Mouse (Mus musculus) midbrain, postnatal 0 days (tissue): ENCODE results near the gene Gm20696. TPM values are rescaled to one million over a fixed set of nuclear protein-coding genes. Genes with fewer than 3 reads are reported as not detected.

Source experiments
- ATAC-seq: fragments of 200-750 bp; cut with Nextera tagmentation; 2 replicates; pipeline ENCODE4 v1.8.0; 2017; ENCODE audit warnings: moderate number of reproducible peaks, mild to moderate bottlenecking, moderate TSS enrichment, moderate library complexity; ENCODE audit not compliant: low FRiP score
- DNase-seq: peaks from one replicate; pipeline ENCODE4 v3.0.0-alpha.2; 2015; ENCODE audit warnings: low spot score
- H3K27ac ChIP-seq: fragments of 300-500 bp; sonication (generic); 2 replicates; pipeline ENCODE4 v1.5.1; 2014; ENCODE audit warnings: low read depth, mild to moderate bottlenecking, low read length, mixed read lengths
- H3K27me3 ChIP-seq: fragments of 300-500 bp; sonication (generic); 2 replicates; pipeline ENCODE4 v1.6.1; 2014; ENCODE audit warnings: low read length, control low read depth, mixed read lengths; ENCODE audit not compliant: insufficient read depth
- H3K36me3 ChIP-seq: fragments of 300-500 bp; sonication (generic); 2 replicates; pipeline ENCODE4 v1.6.1; 2014; ENCODE audit warnings: low read length, control low read depth, mixed read lengths; ENCODE audit not compliant: insufficient read depth
- H3K4me1 ChIP-seq: fragments of 300-500 bp; sonication (generic); 2 replicates; pipeline ENCODE4 v1.6.1; 2014; ENCODE audit warnings: mild to moderate bottlenecking, control low read depth, antibody characterized with exemption, low read length, mixed read lengths; ENCODE audit not compliant: insufficient read depth
- H3K4me2 ChIP-seq: fragments of 300-500 bp; sonication (generic); 2 replicates; pipeline ENCODE4 v1.6.1; 2014; ENCODE audit warnings: low read depth, mild to moderate bottlenecking, low read length, mixed read lengths; ENCODE audit not compliant: poor library complexity, severe bottlenecking
- H3K4me3 ChIP-seq: fragments of 300-500 bp; sonication (generic); 2 replicates; pipeline ENCODE4 v1.5.1; 2014; ENCODE audit warnings: low read depth, mild to moderate bottlenecking, low read length, moderate library complexity
- H3K9ac ChIP-seq: fragments of 300-500 bp; sonication (generic); replicated peaks from 2 replicates; pipeline ENCODE4 v1.6.1; 2014; ENCODE audit warnings: mild to moderate bottlenecking, low read length, moderate library complexity, mixed read lengths; ENCODE audit not compliant: poor library complexity, severe bottlenecking
- H3K9me3 ChIP-seq: fragments of 300-500 bp; sonication (generic); 2 replicates; pipeline ENCODE4 v1.6.1; 2016; ENCODE audit warnings: low read length, control low read depth
- CTCF ChIP-seq: IDR thresholded peaks from 2 replicates; pipeline ENCODE4 v1.5.1; 2016; ENCODE audit warnings: antibody characterized with exemption, mild to moderate bottlenecking
- WGBS: fragments of 180-500 bp; shearing (Covaris S2); extraction: QIAGEN DNeasy Blood & Tissue Kit; methylation state at CpG from one replicate; pipeline ENCODE4 v1.1.7; 2014; 5-methylcytosine and 5-hydroxymethylcytosine counted together
- polyA plus RNA-seq: library from polyadenylated mRNA; unstranded; fragments of >200 nt; fragmentation: Nextera tagmentation; extraction: Ambion mirVana; gene quantifications from 2 replicates; pipeline ENCODE4 v1.2.1, GENCODE M21; 2015
- total RNA-seq: library from RNA; depleted of rRNA; stranded (reverse); fragments of >200 nt; gene quantifications from 2 replicates; pipeline ENCODE4 v1.2.3, GENCODE M21; 2014

Gene Gm20696
- total and polyA plus RNA-seq, 2 experiments from 2014 or later = 1.1 to 2.9 TPM

DNA sequence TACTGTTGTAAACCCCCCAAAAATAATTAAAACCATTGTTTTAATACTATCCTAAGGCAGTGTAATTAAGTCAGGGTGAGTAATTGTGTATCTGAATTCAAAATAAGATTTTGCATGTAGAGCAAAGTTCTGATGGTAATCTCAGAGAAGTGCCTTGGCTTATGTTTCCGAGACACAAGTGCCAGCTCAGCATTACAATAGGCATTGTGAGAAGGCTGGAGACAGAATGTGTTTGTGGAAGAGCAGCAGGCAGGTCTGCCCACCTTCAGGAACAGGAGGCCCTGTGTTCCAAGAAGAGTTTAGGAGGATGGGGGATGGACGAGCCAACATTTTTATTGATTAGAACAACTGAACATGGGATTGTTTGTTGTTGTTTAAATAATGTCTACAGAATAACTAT, 137.6 kb downstream of the Gm20696 start:
- no peak for TF ChIP-seq CTCF
- Histone ChIP-seq H3K36me3 (no peaks in the 10 kb centered on the region), H3K27ac (no peak overlapping the region), H3K4me1 (no peaks in the 10 kb centered on the region), H3K4me2 (no peak overlapping the region), H3K9ac (no peak overlapping the region), H3K4me3 (no peak overlapping the region), H3K27me3 (no peaks in the 10 kb centered on the region), H3K9me3 (no peaks in the 10 kb centered on the region)
- ATAC-seq (no peak), DNase-seq (no peak)
- WGBS = 75% methylated on average over 2 of the region's 2 CpGs

DNA sequence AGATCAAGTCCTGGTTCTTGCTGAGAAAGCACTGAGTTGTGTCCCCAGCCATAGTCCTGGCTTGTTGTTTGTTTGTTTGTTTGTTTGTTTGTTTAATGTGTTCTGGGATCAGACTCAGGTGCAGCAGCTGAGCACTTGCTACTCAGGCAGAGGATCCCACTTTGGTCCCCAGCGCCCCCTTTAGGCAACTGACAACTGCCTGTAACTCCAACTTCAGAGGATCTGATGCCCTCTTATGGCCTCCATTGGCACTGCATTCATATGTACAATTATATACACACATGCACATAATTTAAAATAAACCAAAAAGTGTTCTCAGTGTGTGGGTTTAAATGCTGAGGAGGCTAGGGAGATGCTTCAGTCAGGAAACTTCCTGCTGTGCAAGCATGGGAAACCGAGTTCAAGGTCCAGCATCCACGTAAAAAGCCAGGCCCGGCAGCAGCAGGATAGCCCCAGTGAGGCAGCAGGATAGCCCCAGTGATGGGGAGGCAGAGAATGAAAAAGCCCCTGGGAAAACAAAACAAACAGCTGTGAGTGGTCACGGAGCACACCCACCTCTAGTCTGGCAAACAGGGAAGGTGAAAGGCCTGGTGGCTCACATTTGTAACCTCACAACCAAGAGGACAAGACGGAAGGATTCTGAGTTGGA, 139.0 kb downstream of the Gm20696 start:
- no peak overlapping the region for H3K27ac ChIP-seq
- H3K4me2 ChIP-seq = no peak overlapping the region
- peak; percentile 47 for TF ChIP-seq CTCF
- DNase-seq = no peak
- H3K4me1 ChIP-seq = no peaks in the 10 kb centered on the region
- no peaks in the 10 kb centered on the region for H3K36me3 ChIP-seq
- H3K27me3 ChIP-seq = no peaks in the 10 kb centered on the region
- WGBS = 93% methylated on average over 6 of the region's 6 CpGs
- H3K4me3 ChIP-seq = no peak overlapping the region
- no peak for ATAC-seq
- no peaks in the 10 kb centered on the region for H3K9me3 ChIP-seq
- H3K9ac ChIP-seq = no peak overlapping the region

DNA sequence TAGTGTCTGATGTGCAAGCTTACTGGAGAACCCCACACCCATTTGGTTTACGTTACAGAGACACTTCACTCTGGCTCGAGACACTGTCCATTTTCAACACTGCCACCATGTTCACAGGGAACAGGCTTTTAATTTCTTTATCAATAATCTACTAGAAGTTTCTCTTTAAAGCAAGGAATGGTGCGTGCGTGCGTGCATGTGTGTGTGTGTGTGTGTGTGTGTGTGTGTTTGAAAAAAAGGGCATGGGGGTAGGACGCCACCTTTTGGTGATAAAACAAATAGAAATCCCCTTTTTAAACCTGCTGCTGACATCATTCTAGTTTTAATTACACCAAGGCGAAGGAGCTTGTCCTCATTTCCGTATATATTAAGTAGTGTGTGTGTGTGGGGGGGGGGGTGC, 141.2 kb downstream of the Gm20696 start:
- H3K27me3 ChIP-seq = no peaks in the 10 kb centered on the region
- H3K9ac ChIP-seq = no peak overlapping the region
- no peak for ATAC-seq
- no peak overlapping the region for H3K4me2 ChIP-seq
- H3K4me3 ChIP-seq = no peak overlapping the region
- TF ChIP-seq CTCF = peak; percentile 66
- H3K4me1 ChIP-seq = no peaks in the 10 kb centered on the region
- DNase-seq = peak; percentile 51
- no peaks in the 10 kb centered on the region for H3K9me3 ChIP-seq
- H3K27ac ChIP-seq = no peak overlapping the region
- 47% methylated on average over 8 of the region's 8 CpGs for WGBS
- no peaks in the 10 kb centered on the region for H3K36me3 ChIP-seq

DNA sequence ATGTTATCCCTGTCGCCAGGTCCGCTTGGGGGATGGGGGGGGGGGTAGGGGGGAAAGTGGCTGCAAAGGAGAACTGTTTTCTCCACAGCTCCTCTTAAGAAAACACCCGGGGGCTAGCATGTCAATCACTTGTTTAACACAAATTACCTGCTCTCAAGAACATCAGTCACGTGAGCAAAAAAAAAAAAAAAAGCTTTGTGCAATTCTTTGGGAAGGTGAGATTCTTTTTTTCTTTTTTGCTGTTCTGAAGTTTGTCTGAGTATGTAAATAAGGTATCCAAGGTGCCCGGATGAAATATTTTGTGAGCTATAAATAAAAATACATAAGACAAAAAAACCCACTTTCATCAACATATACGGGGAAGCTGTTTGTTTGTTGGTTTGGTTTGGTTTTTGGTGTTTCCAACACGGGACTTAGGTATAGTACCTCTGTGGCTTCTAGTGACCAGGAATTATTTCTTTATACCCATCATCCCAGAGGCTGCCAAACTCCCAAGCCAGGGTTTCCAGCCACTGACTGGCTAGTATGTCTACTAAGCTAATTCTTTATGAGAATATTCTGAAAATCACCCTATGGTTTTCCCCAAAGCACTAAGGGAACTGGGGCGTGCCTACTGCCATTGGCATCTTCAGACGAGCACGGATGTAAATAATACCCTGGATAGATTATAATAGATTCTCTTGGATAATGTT, 142.8 kb downstream of the Gm20696 start:
- peak overlapping the region; percentile 34 for H3K9ac ChIP-seq
- 26% methylated on average over 10 of the region's 10 CpGs for WGBS
- no peaks in the 10 kb centered on the region for H3K9me3 ChIP-seq
- H3K4me2 ChIP-seq = peak overlapping the region; percentile 100
- DNase-seq (no peak), ATAC-seq (no peak)
- H3K4me1 ChIP-seq = no peaks in the 10 kb centered on the region
- peak overlapping the region; percentile 46 for H3K4me3 ChIP-seq
- no peaks in the 10 kb centered on the region for H3K36me3 ChIP-seq
- no peaks in the 10 kb centered on the region for H3K27me3 ChIP-seq
- TF ChIP-seq CTCF = no peak
- peak overlapping the region; percentile 87; the same call in 1 of the 2 replicates for H3K27ac ChIP-seq

DNA sequence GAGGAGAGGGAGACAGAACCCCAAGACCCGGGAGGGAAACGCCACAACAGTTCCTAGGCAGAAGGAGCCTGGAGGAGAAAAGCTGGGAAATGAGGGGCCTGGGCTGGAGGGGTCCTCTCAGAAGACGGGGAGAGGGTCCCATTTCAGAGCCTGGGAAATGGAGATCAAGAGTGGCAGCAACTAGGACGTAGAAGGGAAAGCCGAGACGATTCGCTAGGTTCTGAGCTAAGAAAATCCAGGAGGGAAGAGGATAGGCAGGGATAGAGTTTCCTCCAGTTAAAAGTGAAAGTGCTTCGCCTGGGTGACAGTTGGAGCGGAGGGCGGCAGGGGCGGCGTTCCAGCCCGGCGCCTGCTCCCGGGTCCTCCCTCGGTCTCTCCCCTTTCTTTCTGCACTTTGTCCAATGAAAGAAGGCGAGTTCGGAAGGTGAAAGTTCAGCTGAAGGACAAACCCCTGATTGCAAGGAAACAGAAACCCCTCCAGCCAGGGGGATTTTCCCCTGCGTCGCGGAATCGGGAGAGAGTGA, 143.4 kb downstream of the Gm20696 start:
- peak overlapping the region; percentile 100 for H3K4me2 ChIP-seq
- no peak for TF ChIP-seq CTCF
- WGBS = 1% methylated on average over 22 of the region's 22 CpGs

More for the DNA sequence above, 143.4 kb downstream of the Gm20696 start:
- peak; percentile 67 for DNase-seq
- H3K4me1 ChIP-seq = no peaks in the 10 kb centered on the region
- H3K36me3 ChIP-seq = no peaks in the 10 kb centered on the region
- no peaks in the 10 kb centered on the region for H3K9me3 ChIP-seq
- ATAC-seq = peak; percentile 38; the same call in 1 of the 2 replicates
- no peaks in the 10 kb centered on the region for H3K27me3 ChIP-seq
- peak overlapping the region; percentile 87 for H3K27ac ChIP-seq
- H3K9ac ChIP-seq = peak overlapping the region; percentile 58
- peak overlapping the region; percentile 46 for H3K4me3 ChIP-seq
